Mouse (Mus musculus) c-Kit-positive CD71-negative TER-119-negative erythroid progenitor cells, embryonic 14.5 days (primary cell): ENCODE results near the gene Ulk4.
A peak's percentile ranks its signal among the peaks of the same experiment; 100 is the strongest.

Experiments used
- DNase-seq: peaks from one replicate; pipeline ENCODE4 v3.0.0-alpha.2; 2013; ENCODE audit warnings: low read depth

Ulk4 gene

DNA sequence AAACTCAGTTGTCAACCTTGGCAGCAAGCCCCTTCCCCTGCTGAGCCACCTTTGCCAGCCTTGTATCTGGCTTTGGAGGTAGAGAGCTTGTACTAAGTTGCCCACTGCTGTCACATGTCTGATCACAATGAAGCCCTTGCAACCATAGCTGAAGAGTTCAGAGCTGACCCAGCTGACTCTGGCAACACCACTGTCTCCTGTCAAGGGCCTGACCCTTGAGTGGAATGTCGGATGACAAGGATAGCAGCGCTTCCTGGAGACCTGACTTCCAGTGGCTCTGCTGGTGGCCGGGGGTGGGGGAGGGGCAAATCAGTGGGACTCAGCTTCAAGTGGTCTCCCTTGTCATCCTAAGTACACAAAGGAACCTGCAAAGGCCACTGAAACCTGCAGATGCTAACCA lies 214.3 kb downstream of the Ulk4 start:
- no peak for DNase-seq

DNA sequence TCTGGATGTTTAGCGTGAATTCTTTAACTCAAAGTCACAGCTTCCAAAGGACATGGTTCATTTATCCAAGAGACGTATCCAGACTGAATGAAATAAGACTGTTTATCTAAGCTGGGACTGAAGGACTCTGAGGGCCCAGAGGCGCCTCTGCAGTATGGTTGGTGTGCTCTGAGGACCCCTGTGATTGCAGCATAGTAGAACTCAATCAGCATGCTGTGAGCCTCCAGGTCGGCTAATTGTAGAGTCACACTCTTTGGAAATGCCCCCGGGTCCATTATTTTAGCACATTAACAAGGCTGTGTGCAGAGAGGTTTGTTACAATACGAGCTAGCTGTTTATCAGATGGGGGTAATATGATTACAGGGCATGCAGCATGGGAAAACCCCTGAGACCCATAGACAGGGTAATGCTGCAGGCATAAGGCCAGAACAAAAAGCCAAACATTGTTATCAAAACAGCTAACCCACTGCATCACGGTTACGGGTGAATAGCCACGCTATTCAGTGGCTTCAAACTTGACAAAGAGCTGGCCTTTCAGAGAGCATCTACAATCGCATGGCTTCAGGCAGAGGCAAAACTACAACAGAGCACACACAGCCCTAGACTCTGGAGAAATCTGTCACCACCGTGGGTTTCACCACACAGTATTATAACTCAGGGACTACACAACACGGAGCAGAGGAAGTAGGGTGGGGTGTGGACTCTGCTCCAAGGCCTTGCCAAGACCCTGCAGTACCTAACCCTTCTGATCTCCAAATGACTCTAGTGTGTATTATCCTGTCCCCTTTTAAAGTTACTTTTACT lies 215.0 kb downstream of the Ulk4 start:
- no peak for DNase-seq

DNA sequence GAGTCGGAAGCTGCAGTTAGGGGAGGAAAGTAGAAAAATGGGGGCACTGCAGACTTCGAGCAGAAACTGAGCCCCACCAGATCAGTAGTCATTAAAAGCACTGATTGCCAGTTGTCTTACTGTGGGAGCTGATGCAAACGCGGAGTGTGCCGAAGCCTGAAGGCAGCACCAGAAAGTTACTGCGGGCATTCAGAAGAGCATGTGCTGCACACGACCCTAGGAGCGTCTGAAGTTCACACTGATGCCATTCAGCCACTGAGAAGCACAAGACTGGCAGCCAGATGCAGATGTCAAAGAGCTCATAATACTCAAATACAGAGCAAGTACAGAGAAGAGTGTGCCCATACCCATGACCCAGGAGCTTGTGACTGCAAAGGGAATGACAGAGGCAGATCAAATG lies 216.7 kb downstream of the Ulk4 start:
- no peak for DNase-seq

DNA sequence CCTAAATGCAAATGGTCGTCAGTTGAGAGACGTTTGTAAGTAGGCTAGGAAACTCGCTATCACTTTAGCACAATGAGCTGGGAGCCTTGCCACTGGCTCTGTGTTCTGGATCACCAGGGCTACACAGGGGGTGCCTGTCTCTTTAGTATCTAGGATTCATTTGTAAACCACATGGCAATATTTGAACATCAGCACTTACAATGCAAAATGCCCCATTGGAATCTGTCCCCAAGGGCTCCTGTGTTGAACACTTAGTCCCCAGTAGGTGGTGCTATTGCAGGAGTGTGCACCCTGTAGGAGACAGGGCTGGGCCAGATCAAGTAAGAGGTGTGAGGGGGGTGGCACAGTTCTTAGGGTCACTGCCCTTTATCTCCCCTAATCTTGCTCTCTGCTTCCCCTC lies 217.7 kb downstream of the Ulk4 start:
- DNase-seq: peak; percentile 9

DNA sequence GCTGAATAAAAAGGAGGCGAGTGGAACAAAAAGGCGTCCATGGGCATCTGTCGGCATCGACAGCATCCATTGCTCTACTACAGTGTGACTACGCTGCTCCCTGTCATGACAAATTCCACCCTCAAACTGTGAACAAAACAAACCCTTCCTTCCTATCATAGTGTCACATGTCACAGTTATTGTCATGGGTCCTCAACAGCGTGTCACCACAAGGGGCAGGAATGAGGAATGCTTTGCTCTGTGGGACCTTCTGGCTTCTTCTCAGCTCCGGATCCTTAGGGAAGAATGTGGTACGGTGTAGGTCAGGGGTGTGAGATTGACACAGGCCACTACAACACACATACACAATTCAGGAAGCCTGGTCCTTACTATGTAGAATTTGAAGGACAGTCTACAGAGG lies 218.5 kb downstream of the Ulk4 start:
- DNase-seq: no peak

DNA sequence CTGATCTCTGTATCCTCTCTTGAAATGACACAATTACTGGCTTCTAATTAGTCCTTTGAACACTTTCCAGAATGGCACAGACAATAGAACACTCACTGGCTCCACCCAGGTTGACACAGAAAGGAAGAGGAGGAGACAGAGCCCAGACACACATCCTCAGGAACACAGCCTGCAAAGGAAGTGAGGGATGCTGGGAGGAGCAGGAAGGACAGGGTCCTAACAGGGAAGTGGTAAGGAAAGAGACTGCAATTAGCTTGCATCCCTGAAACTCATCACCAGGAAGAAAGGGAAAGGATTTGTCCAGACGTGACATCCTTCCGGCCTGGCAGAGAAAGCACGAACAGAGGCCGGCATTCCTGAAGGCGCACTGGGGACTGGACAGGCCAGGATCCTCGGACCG lies 218.9 kb downstream of the Ulk4 start:
- no peak for DNase-seq

DNA sequence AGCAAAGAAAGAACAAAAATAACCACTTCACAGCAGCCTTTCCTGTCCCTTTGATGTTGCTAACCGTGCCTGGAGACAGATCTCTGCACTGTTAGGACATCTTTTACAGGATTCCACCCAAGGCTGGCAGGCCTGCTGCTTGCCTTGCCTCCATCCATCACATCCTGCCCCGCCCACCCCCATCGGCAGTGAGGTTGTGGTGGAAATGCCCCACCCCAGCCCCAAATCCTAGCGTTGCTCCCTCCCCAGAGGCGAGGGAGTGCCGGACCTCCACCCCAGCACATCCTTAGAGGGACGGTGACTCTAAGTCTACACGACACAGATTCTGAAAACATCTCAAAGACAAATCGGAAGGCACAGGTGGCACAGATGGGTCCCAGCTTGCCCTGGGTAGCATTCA lies 219.6 kb downstream of the Ulk4 start:
- DNase-seq: no peak

DNA sequence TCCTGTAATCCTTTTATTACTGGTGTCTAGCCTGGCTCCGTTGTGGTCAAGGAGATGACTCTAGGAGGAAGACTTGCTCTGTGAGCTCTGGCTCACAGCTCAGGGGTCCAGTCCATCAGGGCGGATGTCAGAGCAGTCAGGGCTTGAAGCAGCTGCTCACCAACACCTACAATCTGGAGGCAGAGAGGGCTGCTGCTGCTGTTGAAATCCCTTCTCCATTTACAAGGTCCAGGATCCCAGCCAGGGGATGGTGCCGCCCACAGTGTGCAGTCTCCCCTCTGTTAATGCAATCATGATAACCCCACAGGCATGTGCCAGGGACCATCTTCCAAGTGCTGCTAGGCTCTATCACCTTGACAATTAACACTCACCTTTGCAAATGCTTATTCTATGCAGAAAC lies 220.5 kb downstream of the Ulk4 start:
- no peak for DNase-seq

DNA sequence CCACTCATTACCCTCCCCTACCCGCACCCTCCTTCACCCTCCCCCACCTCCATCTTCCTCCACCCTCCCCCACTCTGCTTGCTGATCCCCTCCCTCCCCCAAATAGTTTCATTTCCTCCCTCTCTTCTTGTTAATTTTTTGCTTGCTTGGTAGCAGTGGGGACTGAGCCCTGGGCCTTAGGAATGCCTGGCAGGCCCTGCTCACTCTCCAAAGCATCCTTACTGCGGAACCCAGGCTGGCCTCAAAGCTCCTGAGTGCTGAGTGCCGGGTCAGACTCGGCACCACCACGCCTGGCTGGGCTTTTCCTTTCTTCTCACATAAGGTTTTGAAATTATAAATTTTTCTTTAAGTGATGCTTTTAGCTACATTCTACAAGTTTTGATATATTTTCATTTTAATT lies 221.0 kb downstream of the Ulk4 start:
- no peak for DNase-seq

DNA sequence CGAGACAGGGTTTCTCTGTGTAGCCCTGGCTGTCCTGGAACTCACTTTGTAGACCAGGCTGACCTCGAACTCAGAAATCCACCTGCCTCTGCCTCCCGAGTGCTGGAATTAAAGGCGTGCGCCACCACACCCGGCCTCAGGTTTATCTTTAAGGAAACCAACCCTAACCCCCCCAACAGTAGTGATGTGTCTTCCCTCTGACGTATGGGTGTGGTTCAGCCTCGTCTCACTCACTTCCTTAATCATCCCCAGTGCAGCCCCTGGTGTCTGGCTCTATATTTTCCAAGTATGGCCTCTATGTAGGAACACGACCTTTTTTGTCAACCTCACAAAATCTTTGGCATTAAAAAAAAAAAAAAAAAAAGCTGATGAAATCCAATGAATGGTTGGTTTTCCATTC lies 231.3 kb downstream of the Ulk4 start:
- DNase-seq: peak; percentile 4

DNA sequence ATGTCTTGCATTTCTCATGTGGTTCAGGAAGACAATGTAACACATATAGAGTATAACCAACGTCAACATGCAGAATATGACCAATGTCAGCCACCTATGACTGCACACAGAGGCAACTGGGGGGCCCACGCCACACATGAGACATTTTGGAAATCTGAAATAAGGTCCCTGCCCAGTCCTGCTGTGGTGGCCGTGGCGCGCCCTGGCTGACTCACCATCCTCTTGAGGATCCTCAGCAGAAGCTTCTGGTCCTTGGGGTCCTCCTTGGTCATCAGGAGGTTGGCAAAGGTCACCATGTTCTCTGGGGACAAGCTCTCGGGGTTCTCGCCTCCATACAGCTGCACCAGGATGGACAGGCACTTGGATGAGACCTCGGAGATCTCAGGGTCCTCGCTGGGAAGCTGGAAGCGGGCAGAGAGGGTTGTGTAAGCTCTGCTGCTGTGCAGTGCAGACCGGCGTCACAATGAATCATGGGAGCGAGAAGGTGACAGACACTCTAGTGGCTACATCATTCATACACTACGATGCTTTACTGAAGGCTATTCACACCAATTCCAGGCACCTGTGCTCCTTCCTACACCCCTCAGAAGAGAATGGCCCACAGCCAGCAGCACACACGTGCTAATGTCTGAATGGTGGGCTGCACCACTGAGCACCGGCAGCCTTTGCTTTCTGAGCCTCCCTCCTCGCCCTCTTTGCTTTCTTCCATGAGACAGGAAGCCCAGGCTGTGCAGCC lies 232.4 kb downstream of the Ulk4 start:
- no peak for DNase-seq

DNA sequence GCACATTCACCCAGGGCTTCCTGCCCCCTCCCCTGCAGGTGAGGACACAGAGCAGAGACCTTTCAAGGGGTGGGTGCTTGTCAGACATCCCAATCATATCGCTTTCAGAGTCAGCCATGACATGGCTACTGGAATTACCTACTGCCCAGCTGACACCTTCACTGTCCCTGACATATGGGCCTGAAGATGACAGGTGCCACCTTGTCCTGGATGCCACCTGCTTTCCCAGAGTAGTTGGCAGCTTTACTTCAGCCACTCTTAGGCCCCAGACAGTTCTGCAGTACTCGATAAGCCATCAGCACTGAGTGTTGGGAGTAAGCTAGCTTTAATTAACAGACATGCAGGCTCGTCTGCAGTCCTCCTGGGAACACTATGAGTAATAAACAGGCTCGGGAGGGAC lies 234.0 kb downstream of the Ulk4 start:
- DNase-seq: no peak

DNA sequence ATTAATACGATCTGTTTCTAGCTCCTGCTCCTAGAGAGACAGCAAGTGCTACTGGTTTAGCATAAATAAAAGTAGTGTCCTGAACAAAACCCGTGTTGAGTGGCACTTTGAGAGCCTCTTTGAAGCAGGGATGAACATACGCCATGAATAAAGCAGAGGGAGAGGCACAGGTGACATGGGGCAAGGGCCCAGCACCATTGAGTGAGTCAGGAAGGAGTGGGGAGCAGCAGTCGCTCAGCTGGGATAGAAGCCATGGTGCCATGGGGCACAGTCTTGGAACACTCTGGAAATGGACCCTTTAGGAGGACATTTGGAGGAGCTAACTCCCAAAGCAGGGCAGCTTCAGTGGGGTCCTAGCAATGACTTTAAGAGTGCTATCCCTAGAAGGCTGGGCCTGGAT lies 238.6 kb downstream of the Ulk4 start:
- DNase-seq: no peak

DNA sequence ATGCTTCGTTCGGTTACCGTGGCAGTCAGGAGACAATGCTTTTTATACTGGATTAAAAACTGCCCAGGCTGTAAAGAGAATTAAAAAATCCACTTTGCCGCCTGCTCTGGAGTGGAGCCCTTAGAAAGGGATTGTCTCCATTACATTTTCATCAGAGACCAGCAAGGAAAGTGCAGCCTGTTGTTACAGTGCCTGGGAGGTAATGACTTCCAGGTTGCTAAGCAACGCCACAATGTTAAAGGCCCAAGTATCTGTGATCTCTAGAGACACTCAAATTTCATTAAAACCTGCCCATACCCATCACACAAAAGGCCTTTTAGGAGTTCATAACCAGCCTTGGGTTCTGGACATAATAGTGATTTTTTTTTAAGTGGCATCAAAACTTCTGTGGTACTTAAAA lies 239.0 kb downstream of the Ulk4 start:
- DNase-seq: no peak

DNA sequence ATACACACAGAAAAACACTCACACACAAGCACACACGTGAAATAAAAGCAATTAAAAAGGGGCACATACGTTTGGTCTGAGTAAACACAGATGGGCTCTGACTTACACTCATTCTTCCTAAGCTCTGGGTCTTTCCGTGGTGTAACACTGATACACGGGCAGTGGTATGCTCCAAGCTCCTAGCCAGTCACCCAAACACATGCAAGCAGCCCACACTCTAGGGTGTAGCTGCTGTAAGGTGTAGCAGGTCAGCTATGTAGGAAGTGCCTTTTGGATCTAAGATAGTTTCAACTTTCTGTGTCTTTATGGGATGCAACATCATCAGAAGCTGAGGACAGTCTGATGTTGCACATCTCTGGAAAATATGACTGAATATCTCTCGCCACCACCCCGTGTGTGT lies 241.7 kb downstream of the Ulk4 start:
- DNase-seq: no peak

DNA sequence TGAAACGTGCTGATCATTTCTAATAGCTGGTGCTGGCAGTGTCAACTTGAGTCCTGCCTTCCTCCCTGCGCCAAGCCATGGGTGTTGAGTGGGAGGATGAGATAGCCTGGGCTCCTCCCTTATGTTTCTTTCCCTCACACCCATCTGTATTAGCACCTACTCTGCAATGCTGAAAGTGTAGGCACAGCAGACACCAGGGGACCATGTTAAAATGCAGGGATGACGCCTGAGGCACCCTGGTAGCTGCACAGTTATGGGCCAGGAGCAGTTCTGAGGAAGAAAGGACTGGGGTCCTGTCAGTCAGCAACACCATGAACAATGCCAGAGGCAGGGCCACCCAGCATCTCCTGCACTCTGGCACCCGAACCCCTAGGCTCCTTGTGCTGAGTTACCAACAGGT lies 243.4 kb downstream of the Ulk4 start:
- no peak for DNase-seq

DNA sequence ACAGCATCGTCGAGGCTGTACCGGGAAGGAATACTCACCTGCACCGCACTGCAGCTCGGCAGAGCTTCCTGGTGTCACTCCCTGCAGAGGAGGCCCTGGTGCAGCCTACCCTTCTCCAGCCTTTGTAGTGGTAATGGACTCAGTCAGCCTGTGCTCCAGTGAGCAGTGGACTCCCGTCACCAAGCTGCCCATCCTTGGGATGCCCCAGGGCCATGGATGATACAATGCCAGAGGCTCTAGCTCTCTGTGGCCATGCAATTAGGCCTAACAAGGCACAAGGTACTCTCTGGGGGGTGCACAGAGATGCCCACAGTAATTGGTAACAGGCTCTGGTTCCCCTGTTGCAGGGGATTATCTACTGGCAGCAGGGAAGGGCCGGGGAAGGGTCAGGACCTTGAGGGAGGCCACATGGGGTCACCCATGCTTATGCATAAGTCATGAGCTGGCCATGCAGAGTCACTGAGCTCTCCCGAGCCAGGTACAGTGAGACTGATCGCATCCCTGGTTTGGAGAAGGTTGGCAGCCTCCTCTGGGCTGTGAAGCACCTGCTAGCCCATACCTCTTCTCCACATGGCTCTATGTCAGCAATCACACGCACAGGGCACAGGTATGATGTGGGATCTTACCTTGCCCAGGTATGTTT lies 244.6 kb downstream of the Ulk4 start:
- no peak for DNase-seq

DNA sequence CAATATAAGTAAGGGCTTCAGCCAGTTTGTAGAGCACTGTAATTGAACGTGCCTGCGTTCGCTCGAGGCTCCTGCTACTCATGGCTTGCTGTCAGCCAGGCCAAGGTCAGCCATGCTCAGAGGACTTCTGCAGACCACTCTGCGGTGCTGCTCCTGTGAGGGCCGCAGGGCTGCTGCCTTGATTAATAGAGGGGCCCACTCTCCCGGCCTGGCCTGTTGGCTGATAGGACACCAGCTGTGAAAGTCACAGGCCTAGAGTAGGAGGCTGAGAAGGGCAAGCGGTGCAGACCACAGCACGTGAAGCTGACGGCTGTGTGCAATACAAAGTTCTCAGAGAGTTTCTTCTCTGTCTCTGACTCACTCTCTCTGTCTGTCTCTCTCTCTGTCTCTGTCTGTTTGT lies 246.0 kb downstream of the Ulk4 start:
- DNase-seq: no peak

DNA sequence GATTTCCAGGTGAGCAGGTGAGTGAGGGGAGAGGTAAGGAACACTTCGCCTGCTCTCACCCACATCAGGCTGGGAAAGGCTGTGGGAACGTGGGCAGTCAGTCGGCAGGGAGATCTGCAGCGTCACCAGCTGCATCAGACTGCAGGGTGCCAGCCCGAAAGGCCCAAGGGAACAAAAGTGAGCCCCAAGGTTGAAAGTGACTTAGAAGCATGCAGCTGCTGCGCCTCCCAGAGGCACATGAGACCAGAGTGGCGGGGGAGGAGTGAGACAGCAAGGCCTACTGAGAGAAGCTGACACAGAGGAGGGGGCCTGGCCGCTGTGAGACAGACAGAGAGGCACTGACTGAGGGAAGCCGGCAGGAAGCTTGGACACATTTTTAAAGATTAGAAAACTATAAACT lies 247.2 kb downstream of the Ulk4 start:
- no peak for DNase-seq

DNA sequence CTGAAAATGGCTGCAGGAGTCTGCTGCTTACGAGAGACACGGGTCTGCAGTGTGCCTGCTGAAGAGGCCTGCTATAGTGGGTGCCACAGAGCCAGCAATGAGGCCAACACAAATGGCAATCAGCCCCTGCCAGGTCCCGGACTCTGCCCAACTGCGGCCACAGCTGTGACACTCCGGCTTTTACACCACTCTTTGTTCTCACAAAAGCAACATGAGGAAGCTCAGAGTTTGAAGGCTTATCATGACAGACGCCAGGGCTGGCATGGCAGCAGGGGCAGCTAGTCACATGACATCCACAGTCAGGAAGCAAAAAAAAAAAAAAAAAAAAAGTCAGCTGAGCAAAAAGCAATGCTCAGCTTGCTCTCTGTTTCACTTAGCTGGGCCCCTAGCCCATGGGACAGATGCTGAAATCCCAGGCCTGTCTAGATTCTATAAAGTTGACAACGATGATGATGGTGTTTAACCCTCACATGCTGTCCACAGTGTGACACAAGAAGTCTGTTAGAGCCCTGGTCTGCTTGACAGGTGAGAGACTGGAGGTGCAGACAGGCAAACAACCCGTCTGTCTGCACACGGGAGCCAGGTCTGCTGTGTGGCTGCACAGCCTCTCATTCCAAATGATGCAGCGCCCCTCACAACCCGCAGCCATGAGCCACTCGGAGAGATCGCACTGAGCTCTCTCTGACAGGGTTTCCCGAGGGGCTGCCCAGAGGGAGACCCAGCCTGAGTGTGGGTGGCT lies 253.3 kb downstream of the Ulk4 start:
- DNase-seq: no peak

DNA sequence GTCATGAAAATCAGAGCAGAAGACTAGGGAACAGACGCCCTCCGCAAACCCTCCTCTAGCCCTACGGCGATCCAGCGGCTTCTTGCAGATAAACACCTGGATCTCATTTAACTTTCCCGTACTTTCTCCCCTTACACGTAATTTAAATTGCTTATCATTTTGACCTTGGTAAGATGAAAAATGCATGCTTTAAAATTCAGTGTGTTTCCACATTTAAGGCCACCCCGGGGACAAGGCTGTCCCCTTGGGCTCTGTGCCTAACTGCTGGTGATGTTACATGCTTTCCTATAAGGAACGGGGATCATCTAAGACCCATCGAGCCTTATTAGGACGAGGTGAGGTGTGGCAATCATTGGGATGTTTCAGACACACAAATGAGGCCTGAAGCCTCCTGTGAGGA lies 256.6 kb downstream of the Ulk4 start:
- no peak for DNase-seq

DNA sequence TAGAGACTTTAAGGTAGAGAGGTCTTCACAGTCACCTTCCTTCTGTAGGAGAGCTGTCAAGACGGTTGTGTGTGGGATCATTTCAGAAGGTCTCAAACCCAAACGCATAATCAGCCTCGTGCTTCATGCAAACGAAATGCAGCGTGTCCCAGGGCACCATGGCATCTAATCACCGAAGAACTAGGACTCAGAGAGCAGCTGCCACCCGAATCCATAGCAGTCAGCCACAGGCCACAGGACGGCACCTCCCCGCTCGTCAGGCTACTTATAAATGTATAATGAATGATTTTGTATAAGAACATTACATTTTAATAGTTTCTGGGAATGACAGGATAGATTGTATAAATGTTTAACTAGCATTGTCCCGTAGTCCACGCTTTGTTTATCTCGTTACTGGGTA lies 257.1 kb downstream of the Ulk4 start:
- no peak for DNase-seq
